Mouse (Mus musculus) E14TG2a.4 (cell line): ENCODE data around the gene Sf3a3.
A peak's percentile ranks its signal among the peaks of the same experiment; 100 is the strongest.

Experiments used
- H3K27me3 ChIP-seq: 2 replicates; pipeline ENCODE4 v1.6.1; 2014; ENCODE audit warnings: low read length, control low read depth; ENCODE audit not compliant: insufficient read depth
- H3K36me3 ChIP-seq: 2 replicates; pipeline ENCODE4 v1.6.1; 2014; ENCODE audit warnings: low read length, control low read depth; ENCODE audit not compliant: insufficient read depth
- H3K4me1 ChIP-seq: replicated peaks from 2 replicates; pipeline ENCODE4 v1.6.1; 2014; ENCODE audit warnings: low read depth, low read length, control low read depth
- H3K4me3 ChIP-seq: replicated peaks from 2 replicates; pipeline ENCODE4 v1.5.1; 2014; ENCODE audit warnings: mild to moderate bottlenecking, low read length
- H3K9me3 ChIP-seq: 2 replicates; pipeline ENCODE4 v1.6.1; 2014; ENCODE audit warnings: low read length, control low read depth
- CTCF ChIP-seq: conservative IDR thresholded peaks from 2 replicates; pipeline ENCODE4 v1.5.1; 2014; ENCODE audit warnings: low read length
- NANOG ChIP-seq: IDR thresholded peaks from 2 replicates; pipeline ENCODE4 v1.6.1; 2014; ENCODE audit warnings: borderline replicate concordance, low read length, mixed read lengths
- POU5F1 ChIP-seq: IDR thresholded peaks from 2 replicates; pipeline ENCODE4 v1.6.1; 2014; ENCODE audit warnings: low read length, borderline replicate concordance

The Sf3a3 gene

GRCm38 (mm10) chr4:124738783-124739182 lies 24.2 kb downstream of the Sf3a3 start:
- H3K27me3 ChIP-seq: peaks cover 4% of the 10 kb centered on the region; the same call in 1 of the 2 replicates
- no peak overlapping the region for H3K4me3 ChIP-seq
- H3K4me1 ChIP-seq: peaks cover 57% of the 10 kb centered on the region
- TF ChIP-seq POU5F1 (no peak), NANOG (no peak), CTCF (no peak)
- peaks cover under 1% of the 10 kb centered on the region for H3K36me3 ChIP-seq
- no peaks in the 10 kb centered on the region for H3K9me3 ChIP-seq

GRCm38 (mm10) chr4:124741376-124742343 lies 27.1 kb downstream of the Sf3a3 start, which contains the start of gene Inpp5b:
Gene Inpp5b (plus strand): TSS chr4:124741850.
- Histone ChIP-seq H3K36me3 (peaks cover 6% of the 10 kb centered on the region; the same call in 1 of the 2 replicates), H3K4me1 (peaks cover 52% of the 10 kb centered on the region), H3K27me3 (peaks cover 14% of the 10 kb centered on the region; the same call in 1 of the 2 replicates), H3K4me3 (peak within 1 kb of the TSS; percentile 74), H3K9me3 (no peaks in the 10 kb centered on the region)
- TF ChIP-seq NANOG (no peak), POU5F1 (no peak), CTCF (no peak)

- H3K27me3 ChIP-seq: peaks cover 14% of the 10 kb centered on the region; the same call in 1 of the 2 replicates
- no peaks in the 10 kb centered on the region for H3K9me3 ChIP-seq
- no peak overlapping the region for H3K4me3 ChIP-seq
- TF ChIP-seq POU5F1 (no peak), CTCF (no peak), NANOG (no peak)
- peaks cover 49% of the 10 kb centered on the region for H3K4me1 ChIP-seq
- peaks cover 6% of the 10 kb centered on the region; the same call in 1 of the 2 replicates for H3K36me3 ChIP-seq
These were observed 28.3 kb downstream of the Sf3a3 start for GRCm38 (mm10) chr4:124742839-124743238.

- TF ChIP-seq CTCF: no peak
- TF ChIP-seq POU5F1: no peak
- no peak for TF ChIP-seq NANOG
These were observed 32.0 kb downstream of the Sf3a3 start for GRCm38 (mm10) chr4:124746577-124746976.

GRCm38 (mm10) chr4:124747851-124748250 lies 33.3 kb downstream of the Sf3a3 start:
- peaks cover 6% of the 10 kb centered on the region; the same call in 1 of the 2 replicates for H3K36me3 ChIP-seq
- TF ChIP-seq POU5F1 (no peak), NANOG (no peak)
- H3K4me3 ChIP-seq: no peak overlapping the region
- H3K9me3 ChIP-seq: no peaks in the 10 kb centered on the region
- H3K27me3 ChIP-seq: peaks cover 14% of the 10 kb centered on the region; the same call in 1 of the 2 replicates
- H3K4me1 ChIP-seq: peaks cover 31% of the 10 kb centered on the region

More at GRCm38 (mm10) chr4:124746577-124746976, 32.0 kb downstream of the Sf3a3 start:
- peaks cover 6% of the 10 kb centered on the region; the same call in 1 of the 2 replicates for H3K36me3 ChIP-seq
- no peak overlapping the region for H3K4me3 ChIP-seq
- H3K4me1 ChIP-seq: peaks cover 34% of the 10 kb centered on the region
- no peaks in the 10 kb centered on the region for H3K9me3 ChIP-seq
- peaks cover 14% of the 10 kb centered on the region; the same call in 1 of the 2 replicates for H3K27me3 ChIP-seq

GRCm38 (mm10) chr4:124751300-124752250 lies 37.0 kb downstream of the Sf3a3 start:
- no peaks in the 10 kb centered on the region for H3K9me3 ChIP-seq
- H3K4me1 ChIP-seq: peaks cover 45% of the 10 kb centered on the region
- TF ChIP-seq NANOG (no peak), POU5F1 (no peak), CTCF (no peak)
- H3K36me3 ChIP-seq: no peaks in the 10 kb centered on the region; the same call in 1 of the 2 replicates
- peak overlapping the region; percentile 95 for H3K4me3 ChIP-seq
- H3K27me3 ChIP-seq: no peaks in the 10 kb centered on the region

- Histone ChIP-seq H3K36me3 (no peaks in the 10 kb centered on the region; the same call in 1 of the 2 replicates), H3K4me3 (peak overlapping the region; percentile 95), H3K9me3 (no peaks in the 10 kb centered on the region), H3K27me3 (no peaks in the 10 kb centered on the region), H3K4me1 (peaks cover 40% of the 10 kb centered on the region)
- TF ChIP-seq NANOG (no peak), POU5F1 (no peak), CTCF (no peak)
These were observed 38.0 kb downstream of the Sf3a3 start for GRCm38 (mm10) chr4:124752281-124753199.
